Mouse (Mus musculus) cerebellum, adult 2 months (tissue): ENCODE measurements around the gene Mrpl58. TPM values are rescaled to one million over a fixed set of nuclear protein-coding genes. Genes with fewer than 3 reads are reported as not detected.

Experiments used
- DNase-seq, 2 experiments: peaks; one replicate each; pipeline ENCODE4 v3.0.0; 2021
- H3K27ac ChIP-seq: fragments of 200-500 bp; 2 replicates; pipeline ENCODE4 v1.5.1; 2012; ENCODE audit warnings: low read length, control low read depth, inconsistent platforms; ENCODE audit not compliant: insufficient read depth
- H3K27me3 ChIP-seq: fragments of 200-500 bp; 2 replicates; pipeline ENCODE4 v1.6.1; 2012; ENCODE audit warnings: inconsistent platforms, mild to moderate bottlenecking, low read length, moderate library complexity; ENCODE audit not compliant: control insufficient read depth, insufficient read depth
- H3K4me1 ChIP-seq: fragments of 200-500 bp; 2 replicates; pipeline ENCODE4 v1.6.1; 2011; ENCODE audit warnings: low read length; ENCODE audit not compliant: control insufficient read depth, insufficient read depth
- H3K4me3 ChIP-seq: fragments of 200-500 bp; replicated peaks from 2 replicates; pipeline ENCODE3; 2011; ENCODE audit warnings: mild to moderate bottlenecking, low read depth, low read length, control low read depth; ENCODE audit not compliant: insufficient read depth
- CTCF ChIP-seq: fragments of 200-500 bp; IDR thresholded peaks from 2 replicates; pipeline ENCODE4 v1.5.1; 2011; ENCODE audit warnings: low read depth, mild to moderate bottlenecking, control low read depth, low read length, moderate library complexity, borderline replicate concordance; ENCODE audit not compliant: insufficient read depth
- POLR2A ChIP-seq: fragments of 200-500 bp; IDR thresholded peaks from 2 replicates; pipeline ENCODE4 v1.6.1; 2011; ENCODE audit warnings: low read length, control low read depth, borderline replicate concordance; ENCODE audit not compliant: insufficient read depth
- WGBS: fragments of 180-500 bp; shearing (Covaris S2); methylation state at CpG from one replicate; pipeline ENCODE4 v1.1.7; 2018; 5-methylcytosine and 5-hydroxymethylcytosine counted together
- polyA plus RNA-seq: library from polyadenylated mRNA; depleted of rRNA; stranded (reverse); fragments of >200 nt; gene quantifications from 2 replicates; pipeline ENCODE4 v1.2.3, GENCODE M21; 2012

The Mrpl58 gene
- polyA plus RNA-seq, 1 experiment = 164 TPM

DNA sequence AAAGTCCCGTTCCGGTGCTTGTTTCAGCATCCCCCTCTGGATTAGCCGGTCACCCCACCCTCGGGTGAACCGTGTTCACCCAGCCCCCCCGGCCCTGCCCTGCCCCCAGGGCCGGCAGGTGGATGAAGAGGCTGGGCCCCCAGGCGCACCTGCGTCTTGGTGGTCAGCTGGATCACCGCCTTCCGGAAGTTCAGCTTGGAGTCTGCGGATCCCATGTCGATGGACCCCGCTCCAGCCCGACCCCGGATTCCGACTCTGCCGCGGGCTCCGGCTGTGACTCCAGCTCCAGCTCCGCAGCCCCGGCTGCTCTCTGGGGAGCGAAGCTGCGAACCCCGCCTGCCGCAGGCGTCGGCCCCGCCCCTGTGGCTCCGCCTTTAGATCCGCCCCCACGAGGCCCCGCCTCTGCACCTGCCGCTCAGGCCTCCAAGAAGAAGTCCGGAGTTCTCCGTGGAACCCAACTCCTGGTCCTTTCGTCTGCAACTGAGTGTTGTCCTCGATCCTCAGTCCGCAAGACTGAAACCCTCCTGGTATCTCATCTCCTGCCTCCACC, 36.1 kb upstream of the Mrpl58 start, which contains the start of gene Hid1:
Hid1 (minus strand) TSS at position 362 of the 550 bp plus-strand sequence.
- peak; percentile 91 to 92 for DNase-seq
- under 1% methylated on average over 39 of the region's 39 CpGs for WGBS
- TF ChIP-seq POLR2A (peak; percentile 80; the same call in 1 of the 2 replicates), CTCF (no peak)
- peaks cover 15% of the 10 kb centered on the region for H3K4me1 ChIP-seq
- H3K27ac ChIP-seq = peak within 1 kb of the TSS; percentile 82
- no peaks in the 10 kb centered on the region for H3K27me3 ChIP-seq
- peak within 1 kb of the TSS; percentile 63 for H3K4me3 ChIP-seq

DNA sequence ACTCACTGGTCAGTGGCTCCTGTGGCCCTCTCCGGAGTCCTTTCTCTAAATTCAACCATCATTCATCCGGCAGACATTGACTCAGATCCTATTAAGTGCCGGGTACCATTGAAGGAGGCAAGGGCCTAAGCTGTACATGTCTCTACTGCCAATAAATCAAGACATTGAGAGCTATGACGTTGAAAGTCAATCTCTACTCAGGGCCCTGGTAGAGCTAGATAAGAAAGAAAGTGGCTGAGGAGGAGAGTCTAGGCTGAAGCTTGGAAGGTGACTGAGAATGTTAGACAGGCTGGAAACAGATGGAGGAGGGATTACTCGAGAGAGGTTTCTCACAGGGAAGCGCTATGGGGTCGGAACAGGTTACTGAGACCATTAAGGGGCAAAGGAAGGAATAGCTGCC, 33.2 kb upstream of the Mrpl58 start:
- Histone ChIP-seq H3K27me3 (no peaks in the 10 kb centered on the region), H3K4me3 (no peak overlapping the region), H3K4me1 (peaks cover 13% of the 10 kb centered on the region), H3K27ac (no peak overlapping the region)
- no peak for TF ChIP-seq CTCF
- TF ChIP-seq POLR2A = no peak
- no peak for DNase-seq
- 71% methylated on average over 7 of the region's 7 CpGs for WGBS

DNA sequence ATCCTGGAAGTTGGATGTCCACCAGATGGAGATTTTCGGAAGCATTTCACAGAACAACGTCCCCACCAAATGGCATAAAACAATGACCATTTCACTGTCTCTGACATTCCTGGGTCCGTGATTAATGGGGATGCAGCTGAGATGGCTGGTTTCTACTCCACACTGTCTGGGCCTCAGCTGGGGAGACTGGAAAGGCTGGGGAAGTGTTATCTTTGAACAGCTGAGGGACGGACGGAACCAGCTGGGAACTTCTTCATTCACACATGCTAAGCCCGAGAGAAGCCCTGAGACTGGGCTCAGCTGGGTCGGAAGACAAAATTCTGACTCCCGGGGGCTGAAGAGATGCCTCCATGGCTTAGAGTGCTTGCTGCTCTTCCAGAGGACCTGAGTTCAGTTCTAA, 32.2 kb upstream of the Mrpl58 start:
- Histone ChIP-seq H3K4me1 (peaks cover 6% of the 10 kb centered on the region; the same call in 1 of the 2 replicates), H3K27ac (no peak overlapping the region), H3K4me3 (no peak overlapping the region), H3K27me3 (no peaks in the 10 kb centered on the region)
- TF ChIP-seq CTCF = no peak
- TF ChIP-seq POLR2A = no peak
- WGBS = 79% methylated on average over 8 of the region's 8 CpGs
- DNase-seq = no peak

DNA sequence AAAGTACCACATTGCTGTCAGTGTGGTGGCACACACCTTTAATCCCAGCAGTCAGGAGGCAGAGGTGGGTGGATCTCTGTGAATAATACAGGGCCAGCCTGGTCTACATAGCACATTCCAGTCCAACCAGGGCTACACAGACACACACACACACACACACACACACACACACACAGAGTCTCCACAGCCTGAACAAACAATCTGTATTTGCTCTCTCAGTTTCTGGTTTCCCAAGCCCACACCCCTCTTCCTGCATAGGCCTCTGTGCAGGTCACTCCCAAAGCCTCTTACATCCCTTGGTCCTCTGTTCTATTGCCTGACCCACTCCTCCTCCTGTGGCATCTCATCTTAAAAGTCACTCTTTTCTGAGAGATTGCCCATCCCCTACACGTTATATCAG, 31.5 kb upstream of the Mrpl58 start:
- Histone ChIP-seq H3K27ac (no peak overlapping the region), H3K27me3 (no peaks in the 10 kb centered on the region), H3K4me3 (no peak overlapping the region), H3K4me1 (peaks cover 6% of the 10 kb centered on the region; the same call in 1 of the 2 replicates)
- no peak for DNase-seq
- TF ChIP-seq POLR2A = no peak
- no peak for TF ChIP-seq CTCF
- WGBS = 88% methylated on average over 1 of the region's 1 CpGs

DNA sequence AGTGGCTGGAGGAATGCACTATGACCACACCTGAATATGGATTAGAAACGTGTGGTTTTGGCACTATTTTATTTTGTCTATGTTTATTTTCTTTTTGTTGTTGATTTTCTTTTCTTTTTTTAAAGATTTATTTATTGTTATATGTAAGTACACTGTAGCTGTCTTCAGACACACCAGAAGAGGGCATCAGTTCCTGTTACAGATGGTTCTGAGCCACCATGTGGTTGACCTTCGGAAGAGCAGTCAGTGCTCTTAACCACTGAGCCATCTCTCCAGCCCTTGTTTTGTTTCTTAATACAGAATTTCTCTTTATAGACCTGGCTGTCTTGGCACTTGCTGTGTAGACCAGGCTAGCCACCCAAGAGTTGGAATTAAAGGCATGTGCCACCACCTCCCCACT, 30.8 kb upstream of the Mrpl58 start:
- TF ChIP-seq POLR2A (no peak), CTCF (no peak)
- DNase-seq = no peak

DNA sequence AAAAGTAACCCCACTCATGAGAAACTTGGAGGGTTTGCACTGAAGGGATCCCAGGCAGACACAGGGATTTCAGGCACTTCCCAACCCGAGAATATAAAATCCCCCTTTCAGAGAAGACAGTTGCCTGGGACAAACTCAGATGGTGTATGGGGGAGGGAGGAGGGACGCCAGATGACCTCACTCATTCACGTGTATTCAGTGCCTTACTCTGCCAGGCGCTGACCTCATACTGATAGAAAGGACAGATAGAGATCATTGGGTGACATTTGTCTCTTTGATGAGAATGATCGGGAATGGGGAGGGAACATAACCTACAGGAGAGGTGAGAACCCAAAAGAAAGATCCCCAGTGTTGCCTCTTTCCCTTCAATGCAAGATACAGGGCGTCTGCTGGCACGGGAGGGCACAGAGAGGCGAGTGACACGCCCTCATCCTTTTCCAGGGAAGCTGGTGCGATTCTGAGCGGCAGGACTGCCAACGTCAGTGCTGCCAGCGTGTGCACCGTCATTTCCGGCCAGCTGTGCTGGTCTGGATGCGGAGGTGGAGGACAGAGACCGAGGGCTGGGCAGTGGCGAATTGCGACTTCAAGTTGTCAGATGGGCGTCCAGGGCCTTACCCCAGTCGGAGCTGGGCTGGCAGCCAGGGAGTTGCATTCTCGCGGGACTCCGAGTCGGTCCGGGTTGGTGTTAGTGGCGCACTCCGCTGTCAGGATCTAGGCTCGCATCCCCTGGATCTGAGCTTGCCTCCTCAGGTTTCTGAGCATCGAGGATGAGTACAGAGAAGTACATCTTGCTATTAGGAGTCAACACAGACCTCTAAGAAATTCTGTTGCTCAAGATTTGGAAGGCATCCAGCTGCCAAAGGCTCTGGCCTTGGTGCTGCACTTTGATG, 29.5 kb upstream of the Mrpl58 start:
- no peak for TF ChIP-seq CTCF
- TF ChIP-seq POLR2A = peak; percentile 60; the same call in 1 of the 2 replicates
- peak; percentile 78 to 83 for DNase-seq
- peaks cover 6% of the 10 kb centered on the region; the same call in 1 of the 2 replicates for H3K4me1 ChIP-seq
- no peaks in the 10 kb centered on the region for H3K27me3 ChIP-seq
- 2% methylated on average over 30 of the region's 30 CpGs for WGBS
- peak overlapping the region; percentile 35 for H3K27ac ChIP-seq
- peak overlapping the region; percentile 50 for H3K4me3 ChIP-seq

More for the DNA sequence above, 30.8 kb upstream of the Mrpl58 start:
- Histone ChIP-seq H3K4me3 (no peak overlapping the region), H3K27ac (no peak overlapping the region), H3K4me1 (peaks cover 6% of the 10 kb centered on the region; the same call in 1 of the 2 replicates), H3K27me3 (no peaks in the 10 kb centered on the region)
- 57% methylated on average over 2 of the region's 2 CpGs for WGBS

DNA sequence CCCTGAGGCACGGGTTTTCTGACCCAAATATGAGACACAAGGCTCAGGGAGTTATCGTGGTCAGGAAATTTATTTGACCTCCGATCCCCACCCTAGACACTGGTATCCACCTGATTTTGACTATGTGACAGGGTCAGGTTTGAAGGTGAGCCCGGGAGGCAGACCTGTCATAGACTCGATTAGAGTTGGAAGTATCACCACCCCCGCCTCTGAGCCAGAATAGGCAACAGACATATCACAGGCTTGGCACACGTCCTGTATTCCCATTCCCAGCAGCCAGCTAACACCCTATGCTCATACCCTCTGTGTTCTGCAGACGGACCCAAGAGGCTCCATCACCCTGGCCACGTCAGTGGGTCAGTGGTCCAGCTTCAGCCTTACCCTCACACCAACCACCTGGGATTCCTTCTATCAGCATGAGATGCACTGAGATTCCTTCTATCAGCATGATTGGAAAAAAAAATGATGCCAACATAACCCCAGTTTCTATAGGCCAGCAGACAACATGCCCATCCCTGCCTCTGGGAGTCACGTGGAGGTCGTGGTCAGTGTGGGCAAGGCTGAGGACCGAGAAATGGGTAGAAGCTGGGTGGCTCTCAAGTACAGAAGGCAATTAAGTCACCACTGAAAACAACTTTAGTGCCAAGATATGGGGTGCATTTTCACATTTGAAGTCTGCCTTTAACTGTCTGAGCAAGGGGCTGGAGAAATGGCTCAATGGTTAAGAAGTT, 28.7 kb upstream of the Mrpl58 start:
- Histone ChIP-seq H3K4me1 (peaks cover 6% of the 10 kb centered on the region; the same call in 1 of the 2 replicates), H3K27me3 (no peaks in the 10 kb centered on the region), H3K4me3 (peak overlapping the region; percentile 50), H3K27ac (peak overlapping the region; percentile 35; the same call in 1 of the 2 replicates)
- 53% methylated on average over 12 of the region's 12 CpGs for WGBS
- TF ChIP-seq POLR2A = no peak
- no peak for TF ChIP-seq CTCF
- DNase-seq = no peak
